Mouse (Mus musculus): ENCODE results near the gene Gm11213. TPM values are rescaled to one million over a fixed set of nuclear protein-coding genes. Genes with fewer than 3 reads are reported as not detected.
A peak's percentile ranks its signal among the peaks of the same experiment; 100 is the strongest.

Gm11213 gene
- total and polyA plus RNA-seq, 3 experiments, result not detected

- dilution Hi-C loops (cut with MboI; ENCODE audit: extremely low pct_ligation_motif_present, extremely low pct_unique_long_range_greater_than_20kb, low sequenced_read_pairs) (no loop called here), in situ Hi-C loops (cut with MboI; ENCODE audit: low pct_ligation_motif_present, low pct_unique_long_range_greater_than_20kb, low sequenced_read_pairs) (no loop called here)
- TF ChIP-seq RAD21 (IDR thresholded peaks at IDR 0.05; ENCODE audit: low read depth, low read length) (no peak), CTCF (conservative IDR thresholded peaks at IDR 0.05 in 1 of 2, IDR thresholded peaks at IDR 0.05 in 1 of 2; ENCODE audit: low read depth in 2 of 2, low read length in 2 of 2) (no peak), SIN3A (IDR thresholded peaks at IDR 0.05; ENCODE audit: low read length) (0 out of 2 replicates have a peak, but pooled peaks have one; percentile 23), BHLHE40 (IDR thresholded peaks at IDR 0.05; ENCODE audit: low read depth, low read length) (peak; percentile 32; the same call in 1 of the 2 replicates), ZC3H11A (IDR thresholded peaks at IDR 0.05; ENCODE audit: low read depth, low read length) (no peak), POLR2AphosphoS2 (IDR thresholded peaks at IDR 0.05; ENCODE audit: low read depth, low read length) (no peak), HCFC1 (IDR thresholded peaks at IDR 0.05; ENCODE audit: low read depth, low read length) (no peak), TCF12 (IDR thresholded peaks at IDR 0.05; ENCODE audit: low read depth, low read length) (no peak), EP300 (IDR thresholded peaks at IDR 0.05; ENCODE audit: low read length) (peak; percentile 65; the same call in 1 of the 2 replicates), SMC3 (IDR thresholded peaks at IDR 0.05; ENCODE audit: low read depth, low read length) (no peak), CHD2 (IDR thresholded peaks at IDR 0.05; ENCODE audit: low read length) (no peak), IRF4 (IDR thresholded peaks at IDR 0.05; ENCODE audit: low read depth, low read length) (0 out of 2 replicates have a peak, but pooled peaks have one; percentile 42), MAFK (IDR thresholded peaks at IDR 0.05; ENCODE audit: insufficient replicate concordance, low read length) (no peak), KAT2A (IDR thresholded peaks at IDR 0.05; ENCODE audit: insufficient replicate concordance, low read length) (no peak), RCOR1 (conservative IDR thresholded peaks at IDR 0.05; ENCODE audit: low read depth, low read length) (no peak), CHD1 (IDR thresholded peaks at IDR 0.05; ENCODE audit: low read depth, low read length) (no peak), ZMIZ1 (IDR thresholded peaks at IDR 0.05; ENCODE audit: low read depth, low read length) (no peak), ZKSCAN1 (IDR thresholded peaks at IDR 0.05; ENCODE audit: borderline replicate concordance, low read depth, low read length) (no peak), NRF1 (IDR thresholded peaks at IDR 0.05; ENCODE audit: low read depth, low read length) (no peak), MAX (IDR thresholded peaks at IDR 0.05; ENCODE audit: low read length) (no peak), MXI1 (IDR thresholded peaks at IDR 0.05; ENCODE audit: low read depth, low read length) (no peak), PAX5 (IDR thresholded peaks at IDR 0.05; ENCODE audit: low read length) (no peak), MAZ (IDR thresholded peaks at IDR 0.05; ENCODE audit: low read depth, low read length) (no peak), ZNF384 (IDR thresholded peaks at IDR 0.05; ENCODE audit: low read depth, low read length) (no peak), ELF1 (IDR thresholded peaks at IDR 0.05; ENCODE audit: low read depth, low read length) (no peak), ETS1 (conservative IDR thresholded peaks at IDR 0.05; ENCODE audit: low read depth, low read length) (peak; percentile 47; the same call in 1 of the 2 replicates), NELFE (IDR thresholded peaks at IDR 0.05; ENCODE audit: low read depth, low read length) (no peak), MYC (IDR thresholded peaks at IDR 0.05; ENCODE audit: low read depth, low read length) (no peak), POLR2A (IDR thresholded peaks at IDR 0.05; ENCODE audit: low read depth, low read length) (no peak), JUN (IDR thresholded peaks at IDR 0.05; ENCODE audit: insufficient read depth, low read depth, low read length) (0 out of 2 replicates have a peak, but pooled peaks have one; percentile 10), MEF2A (IDR thresholded peaks at IDR 0.05; ENCODE audit: borderline replicate concordance, low read depth, low read length) (no peak), E2F4 (IDR thresholded peaks at IDR 0.05; ENCODE audit: insufficient replicate concordance, low read depth, low read length) (no peak), USF1 (IDR thresholded peaks at IDR 0.05; ENCODE audit: low read depth, low read length) (no peak), GABPA (IDR thresholded peaks at IDR 0.05; ENCODE audit: insufficient replicate concordance, low read depth, low read length) (no peak), JUND (conservative IDR thresholded peaks at IDR 0.05; ENCODE audit: low read depth, low read length) (peak; percentile 57; the same call in 1 of the 2 replicates), USF2 (conservative IDR thresholded peaks at IDR 0.05; ENCODE audit: low read depth, low read length) (no peak), TBP (conservative IDR thresholded peaks at IDR 0.05; ENCODE audit: low read depth, low read length) (no peak), UBTF (IDR thresholded peaks at IDR 0.05; ENCODE audit: low read depth, low read length) (no peak)
- H3K79me2 ChIP-seq (replicated peaks; ENCODE audit: control insufficient read depth, extremely low read depth, insufficient read depth, poor library complexity, severe bottlenecking), result no peaks in the 10 kb centered on the region; the same call in 1 of the 2 replicates
- peaks cover 5 to 47% of the 10 kb centered on the region in 2 experiments; a peak in 3 of 4 replicates for H3K4me1 ChIP-seq (ENCODE audit: control insufficient read depth in 1 of 2, insufficient read depth in 2 of 2)
- no peak overlapping the region for H3K27ac ChIP-seq (ENCODE audit: insufficient read depth, low read depth)
- peaks cover 0 to 14% of the 10 kb centered on the region in 2 experiments for H3K36me3 ChIP-seq (replicated peaks in 1 of 2; ENCODE audit: control insufficient read depth in 1 of 2, insufficient read depth in 1 of 2, low read length in 1 of 2)
- no peak overlapping the region for H3K4me3 ChIP-seq (replicated peaks in 1 of 3; ENCODE audit: low read depth in 2 of 3, low read length in 2 of 3, poor library complexity in 1 of 3)
- no peak overlapping the region for H3K9ac ChIP-seq (ENCODE audit: insufficient read depth, low read depth)
- H3K27me3 ChIP-seq (replicated peaks), result no peaks in the 10 kb centered on the region
- H3K4me2 ChIP-seq (ENCODE audit: insufficient read depth, low read depth, poor library complexity, severe bottlenecking), result peak overlapping the region; percentile 84
- no peak for DNase-seq (ENCODE audit: extremely low read depth)
- H3K9me3 ChIP-seq (replicated peaks; ENCODE audit: low read length), result no peaks in the 10 kb centered on the region
Measured at GRCm38 (mm10) chr4:63590538-63590937, 14.5 kb downstream of the Gm11213 start.
